Mouse (Mus musculus) liver (tissue): ENCODE data around the gene Tbc1d30.

Experiments
- DNase-seq: peaks from one replicate; pipeline ENCODE4 v3.0.0-alpha.2; 2020; ENCODE audit warnings: mixed read lengths

Tbc1d30 gene

DNA sequence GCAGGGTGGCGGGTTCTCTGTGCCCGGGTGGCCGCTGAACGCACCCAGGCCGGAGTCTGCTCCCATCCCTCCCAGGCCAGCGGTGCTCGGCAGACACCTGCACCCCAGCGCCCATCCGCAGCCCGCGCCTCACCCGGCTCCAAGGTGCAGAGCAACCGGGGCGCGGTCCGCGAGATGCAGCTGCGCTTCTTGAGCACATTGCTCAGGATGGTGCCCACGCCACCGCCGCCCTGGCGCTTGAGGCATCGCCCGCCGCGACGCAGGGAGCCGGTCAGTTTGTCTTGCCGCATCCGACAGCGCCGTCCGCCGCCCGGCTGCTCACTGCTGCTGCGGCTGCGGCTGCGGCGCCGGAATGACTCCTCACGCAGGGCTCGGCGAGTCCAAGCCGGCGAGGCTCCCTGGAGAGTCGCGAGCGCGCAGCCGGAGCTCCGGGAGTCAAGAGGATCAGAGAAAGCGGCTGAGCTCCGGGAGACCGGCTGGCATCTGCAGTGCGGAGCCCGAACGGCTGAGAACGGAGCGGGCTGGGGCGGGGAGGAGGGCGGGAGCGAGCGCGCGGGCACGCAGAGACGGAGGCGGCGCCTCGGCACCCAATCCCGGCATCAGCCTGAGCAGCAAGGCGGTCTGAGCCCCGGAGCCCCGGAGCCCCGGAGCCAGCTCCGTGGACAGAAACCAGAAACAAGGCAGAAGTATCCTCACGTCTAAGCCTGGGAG is 40.4 kb downstream of the Tbc1d30 start:
- peak; percentile 33 for DNase-seq

DNA sequence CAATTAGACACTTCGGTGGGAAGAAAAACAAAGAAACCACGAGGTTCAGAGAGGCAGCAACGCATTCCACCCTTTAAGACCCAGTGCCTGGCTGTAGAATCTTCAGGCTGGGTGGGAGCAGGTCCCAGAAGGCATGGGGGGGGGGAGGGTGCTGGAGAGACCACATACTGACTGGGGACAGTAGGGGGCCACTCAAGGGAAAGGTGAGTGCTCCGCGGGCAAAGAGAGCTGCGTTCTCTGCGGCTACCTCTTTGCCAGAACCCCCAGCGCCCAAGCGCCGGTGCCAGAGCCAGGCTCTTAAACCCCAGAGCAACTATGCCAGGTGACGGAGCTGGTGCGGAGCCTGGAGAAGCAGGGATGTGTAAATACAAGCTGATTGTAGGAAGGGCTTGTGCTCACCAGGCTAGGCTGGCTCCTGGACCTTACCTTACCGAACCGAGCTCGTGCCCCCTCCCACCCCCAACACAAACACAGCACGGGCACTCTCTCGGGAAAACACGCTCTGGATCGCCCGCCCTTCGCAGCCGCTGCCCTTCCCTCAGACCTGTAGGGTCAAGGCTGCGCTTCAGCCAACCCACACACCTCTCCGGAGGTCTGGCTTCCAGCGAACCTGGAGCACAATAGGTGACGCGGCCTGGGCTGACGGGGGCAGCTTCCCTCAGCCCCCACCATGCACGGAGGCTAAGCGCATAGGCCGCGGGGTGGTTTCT is 41.1 kb downstream of the Tbc1d30 start:
- no peak for DNase-seq

DNA sequence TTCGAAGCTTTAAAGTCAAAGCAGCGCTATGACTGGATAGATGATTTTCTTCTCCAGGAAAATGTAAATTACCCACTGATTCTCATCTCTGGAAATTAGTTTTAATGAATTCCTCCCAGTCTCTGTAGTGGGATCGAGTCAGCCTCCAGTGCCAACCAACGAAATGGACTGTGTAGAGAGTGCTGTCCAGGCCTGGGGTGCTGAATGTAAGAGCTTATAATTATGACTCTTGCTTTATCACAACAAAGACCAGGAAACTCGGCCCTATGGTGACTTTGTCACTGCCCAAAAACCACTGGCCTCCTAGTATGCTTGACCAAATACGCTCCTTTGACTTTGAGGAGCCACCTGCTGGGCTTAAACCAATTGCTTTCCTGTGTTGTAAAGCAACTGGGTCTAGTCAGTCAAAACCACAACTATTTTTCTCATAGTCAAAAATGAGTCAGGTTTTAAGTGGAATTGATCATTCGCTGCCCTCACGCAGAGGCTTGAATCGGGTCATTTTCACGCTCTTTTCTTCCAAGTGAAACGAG is 41.9 kb downstream of the Tbc1d30 start:
- DNase-seq = no peak

DNA sequence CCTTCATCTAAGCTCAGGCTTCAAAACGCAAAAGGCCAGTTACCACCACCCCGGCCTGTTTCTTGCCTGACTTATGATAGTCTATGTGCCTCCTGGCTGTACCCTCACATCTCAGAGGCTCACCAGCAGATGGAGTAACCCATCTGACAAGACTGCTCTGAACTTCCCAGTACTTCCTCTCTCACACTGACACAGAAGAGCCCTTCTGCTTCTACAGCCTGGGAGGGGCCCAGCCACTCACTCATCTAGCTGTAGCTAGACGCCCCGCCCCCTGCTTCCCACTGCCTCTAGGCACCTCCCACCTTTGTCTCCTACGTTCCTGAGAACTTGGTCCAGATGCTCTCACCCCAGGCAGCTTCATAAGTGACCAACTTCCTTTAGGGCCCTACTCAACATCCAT is 45.6 kb downstream of the Tbc1d30 start:
- DNase-seq = peak; percentile 29

DNA sequence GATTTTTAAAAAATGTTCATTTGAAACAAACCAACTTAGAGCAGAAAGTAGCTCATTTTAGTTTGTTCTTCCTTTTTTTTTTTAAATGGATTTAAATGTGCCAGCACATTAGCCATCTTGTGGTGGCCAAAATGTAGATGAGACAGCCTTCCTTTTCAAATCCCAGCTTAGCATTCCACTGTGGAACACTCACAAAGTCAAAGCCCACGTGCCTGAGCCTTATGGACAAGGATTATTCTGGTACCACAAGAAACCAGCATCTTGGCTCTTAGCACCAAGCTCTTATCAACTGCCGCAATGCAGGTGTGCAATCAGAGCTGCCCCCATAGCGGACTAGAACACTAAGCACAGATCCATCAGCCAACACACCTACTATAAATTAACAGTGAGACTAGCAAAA is 47.5 kb downstream of the Tbc1d30 start:
- DNase-seq = no peak

DNA sequence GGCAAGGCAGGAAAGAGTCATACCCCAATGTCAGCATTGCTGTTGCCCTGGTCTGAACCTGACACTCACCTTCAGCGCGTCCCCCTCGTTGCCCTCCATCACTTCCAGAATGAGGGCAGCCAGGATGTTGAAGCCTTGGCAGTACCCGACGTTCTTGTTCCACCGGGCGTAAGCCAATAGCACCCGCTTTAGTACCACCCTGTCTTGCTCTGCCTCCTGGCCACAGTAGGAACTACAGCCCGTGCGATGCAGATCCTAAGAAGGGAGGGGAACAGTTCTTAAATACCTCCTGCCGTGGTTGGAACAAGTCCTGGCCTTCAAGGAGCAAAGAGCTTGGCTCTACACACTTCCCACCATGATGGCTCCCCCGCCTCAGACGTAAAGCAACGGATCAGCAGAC is 49.2 kb downstream of the Tbc1d30 start:
- no peak for DNase-seq

DNA sequence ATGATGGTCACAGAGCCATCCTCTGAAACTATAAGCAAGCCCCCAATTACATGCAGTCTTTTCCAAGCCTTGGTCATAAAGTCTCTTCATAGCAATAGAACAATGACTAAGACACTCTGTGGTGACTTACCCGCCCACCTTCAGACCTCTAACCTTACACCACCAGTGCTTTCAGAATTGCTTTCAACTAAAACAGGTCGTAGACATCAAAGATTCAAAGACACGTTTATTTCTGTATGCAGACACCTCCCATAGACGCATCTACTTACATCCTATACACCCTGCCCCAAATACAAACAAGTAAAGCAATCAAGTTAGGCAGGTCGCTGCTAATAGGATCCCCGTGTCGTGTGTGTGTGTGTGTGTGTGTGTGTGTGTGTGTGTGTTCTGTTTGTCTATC is 50.4 kb downstream of the Tbc1d30 start:
- DNase-seq = no peak

DNA sequence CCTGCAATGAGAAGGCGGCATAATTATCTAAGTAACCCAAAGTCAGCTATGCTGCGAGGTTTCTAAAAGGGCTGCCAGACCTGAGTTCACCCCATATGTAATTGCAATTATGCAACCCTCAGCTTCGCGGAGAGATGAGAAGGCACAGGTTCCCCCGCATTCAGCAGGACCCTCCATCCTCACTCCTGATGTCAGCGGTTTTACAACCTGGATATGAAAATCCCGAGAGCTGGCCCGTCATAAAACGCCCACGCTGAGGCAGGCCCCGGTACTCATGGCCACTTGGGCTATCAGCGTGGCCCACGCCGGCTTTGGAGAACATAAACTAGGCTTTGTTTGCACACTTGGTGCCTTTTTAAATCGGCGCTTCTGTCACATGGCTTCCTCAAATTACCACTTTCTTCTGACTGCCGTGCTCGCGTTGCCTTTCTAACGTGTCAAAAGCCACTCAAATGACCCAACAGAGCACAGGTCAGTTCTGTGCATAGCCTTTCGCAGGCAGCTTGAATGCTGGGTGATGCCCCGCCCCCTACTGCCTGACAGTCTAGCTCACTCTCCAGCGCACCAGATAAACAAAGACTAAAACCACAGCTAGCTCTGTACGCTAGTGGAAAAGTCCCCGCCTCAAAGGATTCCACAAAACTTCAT is 53.9 kb downstream of the Tbc1d30 start:
- peak; percentile 53 for DNase-seq

DNA sequence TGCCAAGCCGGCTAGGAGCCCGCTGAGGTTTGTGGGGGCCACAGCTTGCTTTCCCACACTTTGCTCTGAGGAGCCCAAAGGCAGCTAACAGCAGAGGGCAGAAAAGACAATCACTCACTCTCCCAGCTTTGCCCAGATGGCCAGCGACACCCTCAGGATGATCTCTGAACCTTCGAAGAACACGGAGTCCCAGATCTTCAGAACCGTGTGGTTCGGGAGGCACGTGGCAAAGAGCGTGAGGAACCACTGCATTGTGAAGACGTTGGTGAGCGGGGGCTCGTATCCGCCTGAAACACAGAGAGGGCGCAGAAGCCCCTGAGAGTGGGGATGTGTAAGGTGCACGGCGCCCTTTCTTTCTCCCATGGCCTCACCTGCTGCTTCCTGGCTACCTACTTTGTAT is 56.6 kb downstream of the Tbc1d30 start:
- no peak for DNase-seq

DNA sequence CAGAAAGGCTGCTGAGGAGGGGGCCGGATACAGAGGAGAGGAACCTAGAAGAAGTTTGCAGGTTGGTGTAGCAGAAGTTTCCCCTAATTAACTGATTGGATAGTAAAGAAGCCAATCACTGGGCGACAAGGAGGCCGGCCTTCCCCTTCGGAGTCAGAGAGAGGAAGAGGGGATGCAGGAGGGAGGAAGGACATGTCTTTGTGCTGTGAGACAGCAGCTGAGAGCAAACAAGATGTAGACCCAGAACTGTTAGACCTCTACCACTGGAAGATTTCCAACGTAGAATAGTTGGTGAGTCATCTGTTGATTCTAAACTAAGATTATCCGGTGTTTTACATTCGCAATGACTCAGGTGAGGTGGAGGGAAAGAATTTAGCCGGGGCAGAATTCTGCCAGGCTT is 57.2 kb downstream of the Tbc1d30 start:
- no peak for DNase-seq

DNA sequence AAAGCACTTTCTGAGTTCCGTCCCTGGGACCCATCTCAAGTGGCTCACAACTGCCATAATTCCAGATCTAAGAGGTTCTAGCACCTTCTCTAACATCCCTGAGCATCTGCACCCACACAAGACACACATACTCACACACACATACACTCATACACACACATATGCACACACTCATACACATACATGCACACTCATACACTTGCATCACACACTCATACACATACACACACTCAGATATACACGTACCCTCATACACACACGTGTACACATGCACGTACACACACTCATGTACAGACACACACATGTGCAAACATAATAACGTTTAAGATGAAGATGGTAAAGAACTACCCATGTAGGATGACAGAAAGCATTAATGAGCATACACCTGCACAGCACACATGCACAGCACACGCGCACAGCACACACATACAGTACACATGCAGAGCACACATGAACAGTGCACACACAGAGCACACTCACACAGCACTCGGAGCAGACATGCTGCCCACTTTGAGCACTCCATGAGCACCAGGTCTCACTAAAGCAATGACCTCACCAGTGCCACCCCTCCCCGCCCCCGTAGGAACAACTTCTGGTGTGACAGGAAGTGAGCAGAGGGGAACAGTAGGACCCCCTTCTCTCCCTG is 59.7 kb downstream of the Tbc1d30 start:
- DNase-seq = no peak

DNA sequence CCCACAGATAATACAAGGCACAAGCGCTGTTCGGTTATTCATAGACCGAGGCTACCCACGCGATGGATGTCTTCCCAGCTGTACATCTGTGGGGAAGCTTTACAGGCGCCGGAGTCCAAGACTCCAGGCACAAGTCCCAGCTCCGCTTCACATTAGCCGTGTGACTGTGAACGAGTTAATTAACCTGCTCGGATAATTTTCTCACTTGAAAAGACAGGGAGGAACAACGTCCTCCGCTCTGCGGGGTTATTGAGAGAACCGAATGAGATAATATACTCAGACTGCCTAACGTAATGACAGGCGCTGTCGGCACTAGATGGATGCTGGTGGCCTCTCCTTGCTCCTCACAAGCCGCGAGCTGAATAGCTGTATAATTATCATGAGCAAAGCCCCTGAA is 60.4 kb downstream of the Tbc1d30 start:
- no peak for DNase-seq

DNA sequence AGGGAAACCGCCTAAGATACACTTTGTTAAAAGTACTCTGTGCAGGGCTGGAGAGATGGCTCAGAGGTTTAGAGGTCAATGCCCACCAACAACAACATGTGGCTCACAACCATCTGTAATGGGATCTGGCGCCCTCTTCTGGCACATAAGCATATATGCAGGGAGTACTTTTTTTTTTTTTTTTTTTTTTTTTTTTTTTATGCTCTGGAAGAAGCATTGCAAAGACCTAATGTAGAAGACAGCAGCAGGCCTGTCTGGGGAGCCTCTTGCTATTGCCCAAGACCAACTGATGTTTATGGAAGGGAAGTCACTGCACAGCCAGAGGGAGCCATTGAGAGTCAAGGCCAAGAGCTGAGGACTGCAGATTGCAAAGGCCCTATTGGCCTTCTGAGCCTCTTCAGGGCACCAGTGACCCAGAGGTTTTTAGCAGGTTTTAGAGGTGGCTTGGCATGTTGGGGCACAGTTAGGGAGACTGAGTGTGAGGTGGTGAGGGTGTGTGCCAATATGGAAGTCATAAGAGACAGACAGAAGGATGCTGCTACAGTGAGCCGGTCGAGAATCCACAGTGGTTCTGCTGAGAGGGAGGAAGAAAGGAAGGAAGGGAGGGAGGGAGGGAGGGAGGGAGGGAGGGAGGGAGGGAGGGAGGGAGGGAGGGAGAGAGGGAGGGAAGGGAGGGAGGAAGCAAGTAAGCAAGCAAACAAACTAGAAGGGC is 61.0 kb downstream of the Tbc1d30 start:
- no peak for DNase-seq

DNA sequence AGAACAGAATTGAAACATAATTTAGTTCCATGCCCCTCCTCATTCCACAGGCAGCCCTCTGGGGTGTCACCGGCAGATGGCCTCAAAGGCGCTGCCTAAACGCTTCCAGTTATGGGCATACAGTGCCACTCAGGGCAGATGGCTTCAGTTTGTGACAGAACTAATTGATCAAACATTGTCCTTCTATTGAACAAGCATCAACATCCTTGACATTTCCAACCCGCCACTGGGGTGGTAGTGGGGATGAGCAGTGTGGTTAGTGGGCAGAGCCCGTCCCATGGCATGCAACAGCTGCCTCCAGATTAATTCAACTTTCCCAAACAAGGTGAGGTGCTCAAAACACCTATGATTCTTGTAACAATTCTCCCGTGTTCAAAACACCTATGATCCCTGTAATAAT is 68.2 kb downstream of the Tbc1d30 start:
- no peak for DNase-seq

DNA sequence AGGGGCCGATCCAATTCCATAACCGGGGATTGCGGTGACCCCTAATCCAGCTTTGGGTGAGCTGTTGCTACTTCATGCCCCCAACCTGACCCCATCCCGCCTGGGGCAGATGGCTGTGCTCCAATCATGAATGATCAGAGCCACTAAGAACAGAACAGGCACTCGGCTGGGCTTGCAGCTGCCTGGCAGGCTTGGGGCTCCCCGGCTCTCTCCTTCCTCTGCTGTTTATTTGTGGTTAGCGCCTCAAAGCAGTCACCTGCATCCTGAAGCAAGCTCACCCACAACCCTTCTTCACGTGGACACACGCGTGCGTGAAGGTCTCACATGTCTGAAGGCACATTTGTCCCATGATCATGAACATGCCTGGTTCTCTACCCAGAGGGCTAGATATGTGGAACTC is 68.6 kb downstream of the Tbc1d30 start:
- DNase-seq = no peak

DNA sequence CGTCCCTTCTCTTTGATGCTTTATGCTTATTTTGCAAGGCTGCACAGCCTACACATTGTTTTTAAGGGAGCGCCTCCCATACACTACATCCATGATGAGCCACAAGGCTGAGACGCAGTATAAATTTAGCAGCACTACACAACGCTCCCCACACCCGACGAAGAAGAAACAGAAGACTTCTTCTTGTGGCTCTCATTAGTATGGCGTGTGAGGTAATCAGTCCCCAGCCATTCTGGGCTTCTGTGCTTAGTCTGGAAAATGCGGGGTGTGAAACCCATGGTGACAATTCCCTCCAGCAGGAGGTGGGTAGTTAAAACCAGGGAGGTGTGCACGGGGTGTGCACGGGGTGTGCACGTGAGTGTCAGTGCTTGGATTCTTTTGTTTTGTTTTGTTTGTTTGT is 70.1 kb downstream of the Tbc1d30 start:
- no peak for DNase-seq

DNA sequence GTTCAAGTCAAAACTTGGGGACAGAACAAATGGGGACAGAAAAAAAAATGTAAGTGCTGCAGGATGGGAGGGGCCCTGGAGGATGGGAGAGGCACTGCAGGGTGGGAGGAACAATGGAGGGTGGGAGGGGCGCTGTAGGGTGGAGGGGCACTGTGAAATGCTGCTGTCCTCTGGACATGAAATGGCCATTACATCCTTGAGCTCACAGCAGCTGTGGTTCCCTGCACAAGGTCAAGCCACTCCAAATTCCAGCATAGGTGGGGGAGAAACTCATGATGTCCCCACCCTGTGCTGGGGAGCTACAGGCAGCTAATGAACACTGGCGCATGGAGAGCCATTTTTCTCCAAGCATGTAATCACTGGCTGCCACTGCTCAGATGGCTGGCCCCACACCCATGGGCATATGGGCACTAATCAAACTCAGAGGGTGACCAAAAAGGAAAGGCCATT is 74.0 kb downstream of the Tbc1d30 start:
- no peak for DNase-seq

DNA sequence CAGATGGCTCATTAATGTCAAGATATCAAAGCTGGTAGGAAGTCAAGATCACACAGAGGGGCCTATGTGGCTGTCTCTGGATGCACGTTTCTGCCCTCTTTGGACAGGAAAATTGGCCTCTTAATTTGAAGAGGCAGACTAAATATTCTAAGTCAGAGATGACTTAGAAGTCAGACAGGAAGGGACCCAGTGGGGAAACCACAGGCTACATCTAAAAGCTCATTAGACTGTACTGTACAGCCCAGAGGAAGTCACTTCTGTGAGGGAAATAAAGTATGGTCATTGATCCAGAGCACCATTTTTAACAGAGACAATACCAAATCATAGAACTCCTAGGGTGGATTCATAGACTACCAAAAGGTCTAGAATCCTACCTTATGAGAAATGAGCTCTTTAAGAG is 76.1 kb downstream of the Tbc1d30 start:
- no peak for DNase-seq

DNA sequence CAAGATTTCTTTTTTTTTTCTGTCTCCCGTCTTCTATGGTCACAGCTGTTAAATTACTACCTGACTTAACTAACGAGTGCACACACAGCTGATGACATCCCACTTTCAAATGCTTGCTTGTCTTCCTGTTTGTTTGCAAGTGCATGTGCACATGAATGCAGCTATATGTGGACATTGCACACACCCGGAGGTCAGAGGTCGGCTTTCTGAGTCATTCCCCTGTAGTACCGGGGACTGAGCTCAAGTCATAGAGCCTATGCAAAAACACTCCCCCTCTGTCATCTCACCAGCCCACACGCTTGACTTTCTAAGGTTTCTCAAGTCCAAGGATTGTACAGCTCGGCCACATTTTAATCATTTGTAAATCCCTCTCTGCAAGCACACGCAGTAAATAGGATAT is 80.1 kb downstream of the Tbc1d30 start:
- DNase-seq = no peak

DNA sequence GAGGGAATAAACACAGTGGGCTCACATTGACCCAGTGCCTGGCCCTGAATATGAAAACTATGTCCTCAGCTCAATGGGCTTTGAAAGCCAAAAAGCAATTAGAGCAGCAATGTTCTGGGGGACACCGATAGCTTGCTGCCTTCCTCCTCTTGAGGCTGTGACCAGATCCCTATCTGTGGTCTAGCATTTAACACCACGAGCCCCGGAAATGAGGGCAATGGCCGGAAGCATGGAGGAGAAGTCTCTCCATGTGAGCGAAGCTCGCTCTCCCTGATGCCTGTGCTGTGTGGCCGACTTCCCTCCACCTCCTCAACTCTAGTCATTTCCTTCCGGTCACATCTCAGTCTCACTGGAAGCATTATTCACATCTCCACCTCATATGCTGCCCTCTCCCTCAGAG is 82.3 kb downstream of the Tbc1d30 start:
- no peak for DNase-seq

DNA sequence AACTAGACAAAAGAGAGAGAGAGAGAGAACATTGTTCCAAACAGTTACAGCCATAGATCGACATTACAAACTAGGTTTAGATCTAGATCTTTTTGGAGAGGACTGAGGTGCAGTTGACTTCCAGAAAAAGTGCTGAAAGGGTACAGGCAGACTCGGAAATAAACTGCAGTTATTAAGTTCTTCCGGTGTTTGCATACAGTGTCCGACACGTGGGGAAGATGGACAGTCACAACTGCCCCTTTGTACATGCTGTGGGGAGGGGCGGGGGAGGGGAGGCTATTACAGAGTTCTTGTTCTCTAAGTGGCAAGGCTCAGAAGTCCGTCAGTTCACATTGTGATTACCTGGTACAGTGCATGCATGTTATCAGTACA is 86.9 kb downstream of the Tbc1d30 start:
- DNase-seq = no peak

DNA sequence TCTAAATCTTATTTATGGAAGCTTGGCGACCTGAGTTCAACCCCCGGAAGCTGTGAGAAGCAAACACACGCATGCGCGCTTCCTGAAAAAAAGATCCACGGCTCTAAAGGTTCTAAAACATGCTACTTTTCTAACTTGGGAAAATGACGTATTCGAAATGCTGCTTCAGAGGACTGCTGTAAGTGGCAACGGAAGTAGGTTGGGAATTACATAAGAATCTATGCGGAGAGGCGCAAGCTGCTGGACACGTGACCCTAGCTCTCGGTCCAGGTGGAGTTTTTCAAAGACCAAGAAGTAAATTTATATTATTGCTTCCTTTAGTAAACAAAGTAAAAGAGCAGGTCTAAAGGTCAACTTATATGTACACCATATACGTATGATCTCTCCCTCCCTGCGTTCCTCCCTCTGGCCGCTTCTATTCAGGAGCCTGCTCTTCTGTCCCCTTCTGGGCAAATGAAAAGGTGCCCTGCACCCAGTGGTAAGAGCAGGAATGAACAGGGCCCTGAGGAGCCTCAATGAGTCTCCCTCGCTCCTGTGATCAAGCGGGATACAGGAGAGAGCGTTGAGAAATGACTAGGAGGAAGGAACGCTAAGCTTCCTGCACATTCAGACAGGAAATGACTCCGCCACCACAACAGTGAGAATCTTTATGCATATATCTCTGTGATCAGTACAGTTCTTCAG is 87.4 kb downstream of the Tbc1d30 start:
- DNase-seq = no peak
